Mouse (Mus musculus) mouse embryonic stem cell (cell line): ENCODE results near the gene Dync2li1.

Experiments used
- in situ Hi-C, 2 experiments: fragments of 300-500 bp; cut with MboI; formaldehyde crosslinking; loops; 1 replicate in 1 of 2; 3 replicates in 1 of 2; pipeline ENCODE4 v1.14.3; 2019 to 2020; ENCODE audit warnings: low sequenced_read_pairs in 2 of 2, low pct_unique_long_range_greater_than_20kb in 1 of 2, mixed read lengths in 1 of 2; ENCODE audit not compliant: unreplicated experiment in 1 of 2

Gene Dync2li1

DNA sequence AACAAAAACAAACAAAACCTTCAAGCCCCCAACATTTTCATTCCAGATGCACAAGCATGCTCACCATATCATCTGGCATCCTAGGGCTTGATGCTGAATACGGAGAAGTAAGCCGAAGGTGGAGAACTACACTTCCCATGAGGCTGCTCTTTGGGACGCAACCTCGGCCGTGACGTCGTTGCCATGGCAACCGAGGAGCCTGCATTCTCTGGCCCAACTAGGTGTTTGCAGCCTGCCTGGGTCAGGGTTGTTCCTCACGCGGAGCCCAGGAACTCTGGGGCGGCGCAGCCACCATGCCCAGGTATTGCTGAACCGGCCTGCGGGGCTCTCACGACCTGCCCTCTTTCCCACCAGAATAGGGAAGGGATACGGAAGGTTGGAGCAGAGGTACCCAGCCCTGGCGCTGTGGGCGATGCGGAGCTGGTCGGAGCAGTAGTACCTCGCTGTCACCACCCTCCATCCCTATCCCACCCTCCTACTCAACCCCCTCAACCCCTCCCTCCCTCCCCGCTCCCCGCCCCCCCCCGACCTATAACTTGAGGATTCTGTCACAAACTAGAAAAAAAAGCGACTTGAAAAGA, at the start of gene Dync2li1:
Gene Dync2li1 (plus strand): TSS at position 221 of the 581 bp plus-strand sequence.
- in situ Hi-C loops, result no loop called here

DNA sequence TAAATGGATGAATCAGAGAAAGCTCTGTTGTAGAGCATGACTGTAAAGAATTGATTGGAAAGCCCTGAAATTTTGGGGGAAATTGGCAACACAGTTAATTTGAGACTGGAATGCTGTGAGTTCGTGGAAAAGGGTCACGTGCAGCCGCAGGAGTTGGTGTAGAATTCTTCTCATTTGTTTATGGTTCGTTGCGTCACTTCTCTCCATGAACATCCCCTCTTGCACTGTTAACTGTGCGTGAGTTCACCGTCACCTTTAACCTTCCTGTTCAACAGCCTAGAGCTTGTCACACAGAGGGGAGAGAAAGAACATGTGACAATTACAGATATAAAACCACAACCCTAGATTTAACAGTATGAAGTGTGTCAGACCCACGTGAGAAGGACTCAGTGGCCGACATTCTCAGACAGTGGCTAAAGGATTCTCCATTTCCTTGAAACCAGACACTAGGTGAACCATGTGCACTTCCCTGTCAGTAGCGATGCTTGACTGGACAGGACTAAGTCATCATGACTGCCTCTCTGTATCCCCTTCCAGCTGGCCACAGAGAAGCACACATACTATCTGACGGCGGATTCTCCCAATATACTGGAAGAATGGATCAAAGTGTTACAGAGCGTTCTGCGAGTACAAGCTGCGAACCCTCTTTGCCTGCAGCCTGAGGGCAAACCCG, 49.5 kb upstream of the Dync2li1 start:
- in situ Hi-C loops, result no loop called here

- in situ Hi-C loops, result no loop called here
Observed at GRCm38 (mm10) chr17:84579249-84579648, 47.0 kb upstream of the Dync2li1 start.

GRCm38 (mm10) chr17:84579817-84580216, 46.5 kb upstream of the Dync2li1 start:
- in situ Hi-C loops, result no loop called here

GRCm38 (mm10) chr17:84580821-84581220, 45.5 kb upstream of the Dync2li1 start:
- in situ Hi-C loops, result no loop called here

- in situ Hi-C loops, result no loop called here
Observed at GRCm38 (mm10) chr17:84581740-84582414, 44.4 kb upstream of the Dync2li1 start.

GRCm38 (mm10) chr17:84584107-84584506, 42.2 kb upstream of the Dync2li1 start:
- in situ Hi-C loops, result no loop called here

- in situ Hi-C loops, result no loop called here
Observed at GRCm38 (mm10) chr17:84585104-84585503, 41.2 kb upstream of the Dync2li1 start.

DNA sequence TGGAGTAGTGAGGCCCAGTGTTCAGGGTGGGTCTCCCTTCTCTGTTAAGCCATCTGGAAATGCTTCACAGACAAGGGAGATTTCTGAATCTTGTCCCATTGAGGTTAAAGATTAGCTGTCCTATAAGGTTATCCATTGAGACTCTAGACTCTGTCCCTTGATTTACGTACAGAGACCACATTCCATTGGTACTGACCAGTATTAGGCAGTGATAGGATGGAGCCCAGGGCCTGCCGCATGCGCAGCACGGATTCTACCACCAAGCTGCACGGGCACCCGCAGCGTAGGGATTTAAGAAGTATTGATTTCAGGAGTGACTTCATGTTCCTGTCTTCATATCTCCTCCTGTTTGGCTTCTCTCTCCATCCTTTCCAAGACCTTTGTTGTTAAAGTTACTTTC, 36.2 kb upstream of the Dync2li1 start:
- in situ Hi-C loops, result no loop called here

GRCm38 (mm10) chr17:84591431-84592150, 34.7 kb upstream of the Dync2li1 start:
- in situ Hi-C loops, result no loop called here

DNA sequence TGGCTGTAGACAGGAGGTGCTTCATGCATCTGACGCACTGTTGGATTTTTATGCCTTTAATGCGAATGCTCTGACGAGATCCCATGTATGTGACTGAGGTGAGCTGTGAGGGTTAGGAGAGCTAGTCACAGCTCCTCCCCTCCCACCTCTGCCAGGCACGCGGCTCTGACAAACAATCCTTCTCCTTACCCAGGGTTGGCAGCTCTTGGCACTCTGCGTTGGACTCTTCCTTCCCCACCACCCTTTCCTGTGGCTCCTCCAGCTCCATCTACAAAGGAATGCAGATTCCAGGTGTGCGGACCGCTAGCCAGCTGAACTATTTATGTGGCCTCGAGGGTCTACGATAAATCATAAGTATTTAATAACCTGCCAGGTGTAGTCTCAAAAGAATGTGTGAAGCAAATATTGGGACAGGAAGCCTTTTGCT, 30.3 kb upstream of the Dync2li1 start:
- in situ Hi-C loops, result no loop called here

DNA sequence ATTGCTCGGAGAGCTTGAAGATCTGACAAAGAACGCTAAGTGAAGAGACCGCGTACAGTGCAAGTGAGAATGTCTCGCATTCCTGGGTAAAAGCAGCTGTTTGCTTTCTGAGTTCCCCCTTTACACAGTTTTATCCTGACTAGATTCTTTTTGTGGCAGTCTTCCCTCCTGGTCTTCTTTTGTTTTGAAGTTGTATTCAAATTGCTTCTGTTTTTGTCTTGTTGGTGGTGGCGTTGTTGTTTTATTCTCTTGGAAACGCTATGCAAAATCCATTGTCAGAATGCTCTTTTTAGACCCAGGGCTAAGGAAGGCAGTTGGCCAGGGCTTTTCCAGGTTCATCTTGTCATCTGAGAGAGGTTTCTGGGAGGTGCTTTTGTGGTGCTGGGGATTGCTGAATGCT, 29.8 kb upstream of the Dync2li1 start:
- in situ Hi-C loops, result no loop called here

DNA sequence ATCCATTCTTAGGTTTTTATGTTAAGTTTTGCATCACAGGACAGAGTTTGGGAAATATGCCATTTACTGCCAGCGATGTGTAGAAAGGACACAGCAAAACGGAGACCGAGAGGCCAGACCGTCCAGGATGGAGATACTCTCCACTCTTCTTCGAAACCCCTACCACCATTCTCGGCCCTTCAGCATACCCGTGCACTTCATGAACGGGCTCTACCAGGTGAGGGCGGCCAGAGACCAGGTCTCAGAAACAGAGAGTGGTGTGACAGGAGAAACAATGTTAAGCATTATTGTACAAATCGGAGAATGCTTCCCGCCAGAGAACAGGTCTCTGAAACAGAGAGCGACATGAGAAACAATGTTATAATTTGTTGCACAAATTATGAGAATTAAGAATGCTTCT, 28.4 kb upstream of the Dync2li1 start:
- in situ Hi-C loops, result no loop called here

DNA sequence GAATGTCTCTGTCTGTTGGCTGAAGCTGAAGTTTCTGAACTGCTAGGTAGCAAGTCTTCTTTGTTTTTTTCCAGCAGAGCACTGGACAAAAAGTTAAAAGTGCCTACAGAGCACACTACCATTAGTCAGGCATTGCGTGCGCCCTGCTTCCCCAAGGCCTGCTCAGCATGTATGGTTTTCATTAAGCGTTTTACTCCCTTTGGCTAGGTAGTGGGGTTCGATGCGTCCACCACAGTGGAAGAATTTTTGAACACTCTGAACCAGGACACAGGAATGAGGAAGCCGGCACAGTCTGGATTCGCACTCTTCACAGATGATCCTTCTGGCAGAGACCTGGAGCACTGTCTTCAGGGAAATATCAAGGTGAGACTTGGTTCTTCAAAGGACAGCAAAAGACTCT, 27.4 kb upstream of the Dync2li1 start:
- in situ Hi-C loops, result no loop called here

DNA sequence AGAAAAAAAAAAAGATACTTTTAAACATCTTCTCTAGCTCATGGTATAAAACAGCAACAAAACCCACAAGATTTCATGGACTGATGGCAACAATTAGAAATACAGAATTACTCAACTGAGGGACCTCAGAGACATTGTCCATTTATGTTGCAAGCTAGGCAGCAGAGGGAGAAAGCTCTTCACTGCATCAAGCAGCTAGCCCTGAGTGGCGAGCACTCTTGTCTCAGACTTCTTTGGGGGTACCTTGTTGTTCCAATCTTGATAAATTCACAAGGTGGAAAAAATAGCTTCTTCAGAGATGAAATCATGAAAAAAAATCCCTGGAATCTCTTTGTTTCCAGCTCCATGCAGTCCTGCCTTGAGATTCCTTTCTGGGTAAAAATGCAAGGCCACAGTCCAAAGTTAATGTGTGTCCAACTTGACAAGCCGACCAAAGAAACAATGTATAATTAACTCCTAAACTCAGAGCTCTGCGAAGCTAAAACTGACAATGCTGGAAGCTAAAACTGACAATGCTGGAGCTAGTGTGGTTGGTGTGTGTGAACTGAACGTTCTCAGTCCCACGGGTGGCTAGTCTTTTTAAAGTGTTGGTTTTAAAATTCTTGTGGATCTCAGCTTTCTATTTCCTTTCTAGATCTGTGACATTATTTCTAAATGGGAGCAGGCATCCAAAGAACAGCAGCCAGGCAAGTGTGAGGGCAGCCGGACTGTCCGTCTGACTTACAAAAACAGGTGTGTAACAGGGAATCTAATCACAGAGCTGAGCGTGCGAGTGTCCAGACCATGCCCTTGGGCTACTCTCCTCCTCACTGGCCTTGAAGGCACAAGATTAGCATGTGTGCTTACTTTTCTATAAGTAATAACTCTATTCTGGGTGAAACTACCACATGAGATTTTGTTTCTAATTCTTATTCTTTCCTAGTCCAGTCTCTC, 26.0 kb upstream of the Dync2li1 start:
- in situ Hi-C loops, result no loop called here

GRCm38 (mm10) chr17:84601805-84602204, 24.5 kb upstream of the Dync2li1 start:
- in situ Hi-C loops, result no loop called here

GRCm38 (mm10) chr17:84603202-84603627, 23.1 kb upstream of the Dync2li1 start:
- in situ Hi-C loops, result no loop called here

DNA sequence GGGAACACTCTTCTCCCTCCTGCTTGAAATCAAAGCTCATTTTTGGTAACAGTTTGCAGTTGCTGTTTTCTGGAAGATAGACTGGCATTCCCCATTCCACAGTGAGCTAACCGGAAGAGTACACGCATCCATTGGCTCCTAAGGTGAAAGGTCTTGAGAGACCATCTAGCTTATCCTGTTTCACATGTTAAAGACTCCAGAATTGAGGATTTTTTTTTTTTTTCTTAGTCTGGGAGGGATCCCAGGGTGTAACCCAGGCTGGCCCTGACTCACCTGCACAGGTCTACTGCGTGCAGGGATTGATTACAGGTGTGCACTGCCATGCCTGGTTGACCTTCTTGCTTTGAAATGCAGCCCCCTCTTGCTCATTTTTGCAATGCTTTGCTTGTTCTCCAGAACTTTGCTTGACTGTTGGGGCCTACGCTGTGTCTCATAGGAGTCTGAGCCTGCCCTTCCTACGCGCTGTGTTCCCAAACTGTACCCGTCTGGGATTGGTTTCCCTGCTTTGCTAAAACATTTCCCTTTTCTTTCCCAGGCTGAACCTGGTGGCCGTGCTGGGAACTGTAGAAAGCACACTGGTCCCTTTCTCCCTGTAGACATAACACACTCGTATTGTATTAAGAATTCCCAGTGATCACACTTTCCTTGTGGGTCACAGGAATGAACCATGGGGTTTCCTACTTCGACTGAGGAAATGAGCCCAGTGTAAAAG, 22.4 kb upstream of the Dync2li1 start:
- in situ Hi-C loops, result no loop called here
